Mouse (Mus musculus): Measurements from ENCODE around the gene Smad5. TPM values are rescaled to one million over a fixed set of nuclear protein-coding genes. Genes with fewer than 3 reads are reported as not detected.

The Smad5 gene
- polyA plus RNA-seq, 1 experiment from 2014 or later = 30.4 TPM

DNA sequence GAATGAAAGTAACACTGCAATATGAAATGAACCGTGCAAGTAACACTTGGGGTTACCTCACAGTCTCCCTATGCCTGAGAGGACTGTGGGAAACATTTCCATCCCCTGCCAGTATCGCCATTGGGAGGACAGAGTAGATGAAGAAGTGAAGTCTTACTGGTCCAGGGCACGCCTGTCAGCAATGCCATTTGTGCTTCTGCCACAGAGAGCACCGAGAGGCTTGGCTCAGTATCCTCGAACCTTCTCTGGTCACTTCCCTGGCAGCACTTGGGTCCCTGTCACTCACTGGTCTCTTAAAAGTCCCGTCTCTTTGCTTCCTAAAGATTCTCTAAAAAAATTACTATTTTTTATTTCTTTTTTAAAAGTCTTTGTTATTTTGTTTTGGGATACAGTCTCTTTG is 37.7 kb downstream of the Smad5 start:
- no peak for ATAC-seq (ENCODE audit: insufficient number of reproducible peaks, low FRiP score, low TSS enrichment, low read depth)
- Histone ChIP-seq H3K9me3 (no peaks in the 10 kb centered on the region), H3K4me3 (no peak overlapping the region), H3K27me3 (no peaks in the 10 kb centered on the region), H3K27ac (no peak overlapping the region), H3K36me3 (peaks cover 38% of the 10 kb centered on the region), H3K4me2 (no peak overlapping the region), H3K9ac (no peak overlapping the region), H3K4me1 (no peaks in the 10 kb centered on the region)
- 86% methylated on average over 6 of the region's 6 CpGs for WGBS

DNA sequence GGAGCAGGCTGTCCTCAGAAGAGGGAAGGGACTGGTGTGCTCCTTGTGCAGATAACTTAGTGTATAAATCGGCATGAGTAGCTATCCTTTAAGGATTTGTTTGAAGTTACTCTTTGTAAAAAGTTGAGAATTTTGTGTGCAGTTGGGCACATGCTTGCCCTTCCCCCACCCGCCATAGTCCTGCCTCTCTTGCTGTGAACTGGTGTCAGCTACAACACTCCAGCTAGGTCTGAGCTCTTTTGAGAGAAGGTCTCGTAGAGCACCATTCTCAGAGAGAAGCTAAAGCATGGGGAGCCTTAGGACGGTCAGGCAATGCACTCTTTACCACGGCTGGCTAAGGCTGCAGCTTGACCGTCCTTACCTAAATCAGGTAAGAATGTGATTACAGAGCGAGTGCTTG is 38.9 kb downstream of the Smad5 start:
- Histone ChIP-seq H3K4me1 (no peaks in the 10 kb centered on the region), H3K4me2 (no peak overlapping the region), H3K9me3 (no peaks in the 10 kb centered on the region), H3K9ac (no peak overlapping the region), H3K36me3 (peaks cover 28% of the 10 kb centered on the region), H3K27ac (no peak overlapping the region), H3K27me3 (no peaks in the 10 kb centered on the region), H3K4me3 (no peak overlapping the region)
- ATAC-seq (ENCODE audit: insufficient number of reproducible peaks, low FRiP score, low TSS enrichment, low read depth) = no peak
- 91% methylated on average over 7 of the region's 7 CpGs for WGBS

DNA sequence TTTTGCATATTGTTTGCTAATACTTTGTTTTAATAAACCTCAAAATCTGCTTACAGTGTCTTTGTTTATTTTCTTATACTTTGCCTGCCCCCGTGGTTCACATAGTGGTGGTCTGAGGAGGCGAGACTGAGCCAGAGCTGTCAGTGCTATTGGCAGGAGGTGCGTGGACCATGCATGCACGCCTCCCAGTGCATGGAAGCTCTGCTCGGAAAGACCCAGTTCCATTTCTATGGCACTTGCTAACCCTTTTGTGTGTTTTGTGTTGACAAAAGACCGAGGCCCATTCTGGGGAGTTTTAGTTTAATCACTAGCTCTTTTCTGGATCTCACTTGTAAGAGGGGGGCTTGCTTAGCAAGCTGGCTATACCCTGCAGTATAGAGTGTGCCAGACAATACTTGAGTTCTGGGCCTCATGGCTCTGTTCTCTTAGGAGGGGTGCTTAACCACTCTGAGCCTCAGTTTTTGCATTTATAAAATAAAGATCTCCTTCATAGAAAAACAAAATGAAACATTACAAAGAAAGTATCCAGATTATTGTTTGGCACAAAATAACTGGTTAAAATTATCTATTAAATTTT is 39.6 kb downstream of the Smad5 start:
- 90% methylated on average over 6 of the region's 6 CpGs for WGBS
- no peaks in the 10 kb centered on the region for H3K27me3 ChIP-seq
- peaks cover 26% of the 10 kb centered on the region for H3K36me3 ChIP-seq
- H3K4me1 ChIP-seq = no peaks in the 10 kb centered on the region
- H3K9ac ChIP-seq = no peak overlapping the region
- no peak overlapping the region for H3K4me3 ChIP-seq
- H3K4me2 ChIP-seq = no peak overlapping the region
- ATAC-seq (ENCODE audit: insufficient number of reproducible peaks, low FRiP score, low TSS enrichment, low read depth) = no peak
- no peak overlapping the region for H3K27ac ChIP-seq
- H3K9me3 ChIP-seq = no peaks in the 10 kb centered on the region

DNA sequence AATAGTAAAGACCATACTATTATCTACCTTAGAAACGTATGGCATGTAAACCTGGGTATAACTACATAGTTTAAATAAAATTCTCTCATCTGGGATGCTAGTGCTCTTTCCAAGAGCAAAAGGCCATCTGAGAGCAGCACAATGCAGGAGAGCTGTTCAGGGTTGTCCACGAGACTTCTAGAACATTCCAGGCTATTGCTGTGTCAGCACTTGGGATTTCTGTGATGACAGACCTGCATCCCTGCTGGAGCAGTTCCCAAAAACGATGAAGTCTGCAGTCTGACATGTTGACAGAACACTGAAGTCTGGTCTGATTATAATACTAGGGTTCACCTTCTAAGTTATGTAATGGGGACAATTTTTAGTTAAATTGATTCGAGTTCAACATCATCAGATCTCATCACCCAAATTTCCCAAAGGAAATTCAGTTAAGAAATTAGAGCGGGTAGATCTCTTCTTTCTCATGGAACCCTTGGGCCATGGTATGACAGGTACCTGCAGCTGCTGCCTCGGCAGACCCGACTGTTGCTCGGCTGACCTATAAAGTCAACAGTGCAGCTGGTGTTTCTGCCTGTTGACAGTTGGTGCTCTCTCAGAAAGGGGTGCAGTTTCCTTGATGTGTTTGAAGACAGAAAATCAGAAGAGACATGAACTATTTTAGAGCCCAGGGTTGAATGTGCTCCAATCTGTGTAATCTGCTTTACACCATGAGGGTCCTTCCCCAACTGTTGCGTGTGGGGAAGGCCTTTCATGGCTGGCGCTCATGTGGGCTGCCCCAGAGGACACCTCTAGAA is 44.1 kb downstream of the Smad5 start:
- no peak for ATAC-seq (ENCODE audit: insufficient number of reproducible peaks, low FRiP score, low TSS enrichment, low read depth)
- H3K4me3 ChIP-seq = no peak overlapping the region
- H3K4me1 ChIP-seq = peaks cover 1% of the 10 kb centered on the region; the same call in 1 of the 2 replicates
- H3K27me3 ChIP-seq = peaks cover 11% of the 10 kb centered on the region
- no peak overlapping the region for H3K4me2 ChIP-seq
- H3K9me3 ChIP-seq = no peaks in the 10 kb centered on the region
- H3K36me3 ChIP-seq = no peaks in the 10 kb centered on the region
- 65% methylated on average over 10 of the region's 10 CpGs for WGBS
- peak overlapping the region; percentile 1; the same call in 1 of the 2 replicates for H3K27ac ChIP-seq
- H3K9ac ChIP-seq = no peak overlapping the region

DNA sequence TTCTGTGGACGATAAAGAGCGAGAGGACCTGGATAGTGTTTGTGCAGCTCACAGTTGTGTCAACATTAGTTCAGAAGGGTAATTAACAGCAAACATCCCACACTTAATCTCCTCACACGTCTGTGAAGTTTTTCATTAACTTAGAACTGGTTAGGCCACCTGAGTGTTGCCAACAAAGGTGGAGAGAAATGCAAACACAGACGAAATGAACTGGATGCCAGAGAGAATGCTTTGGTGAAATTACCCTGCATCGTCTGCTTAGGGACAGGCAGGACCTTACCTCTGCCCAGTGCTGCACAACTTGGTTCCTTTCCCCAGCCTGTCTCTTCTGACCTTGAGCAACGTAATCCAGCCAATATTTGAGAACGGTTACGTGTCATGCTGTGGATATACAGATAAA is 44.7 kb downstream of the Smad5 start:
- no peak overlapping the region for H3K4me3 ChIP-seq
- H3K4me1 ChIP-seq = peaks cover 8% of the 10 kb centered on the region
- H3K9me3 ChIP-seq = no peaks in the 10 kb centered on the region
- WGBS = 58% methylated on average over 8 of the region's 8 CpGs
- no peak overlapping the region for H3K4me2 ChIP-seq
- no peak overlapping the region for H3K9ac ChIP-seq
- H3K36me3 ChIP-seq = no peaks in the 10 kb centered on the region
- peaks cover 17% of the 10 kb centered on the region for H3K27me3 ChIP-seq
- no peak for ATAC-seq (ENCODE audit: insufficient number of reproducible peaks, low FRiP score, low TSS enrichment, low read depth)
- H3K27ac ChIP-seq = peak overlapping the region; percentile 1; the same call in 1 of the 2 replicates

DNA sequence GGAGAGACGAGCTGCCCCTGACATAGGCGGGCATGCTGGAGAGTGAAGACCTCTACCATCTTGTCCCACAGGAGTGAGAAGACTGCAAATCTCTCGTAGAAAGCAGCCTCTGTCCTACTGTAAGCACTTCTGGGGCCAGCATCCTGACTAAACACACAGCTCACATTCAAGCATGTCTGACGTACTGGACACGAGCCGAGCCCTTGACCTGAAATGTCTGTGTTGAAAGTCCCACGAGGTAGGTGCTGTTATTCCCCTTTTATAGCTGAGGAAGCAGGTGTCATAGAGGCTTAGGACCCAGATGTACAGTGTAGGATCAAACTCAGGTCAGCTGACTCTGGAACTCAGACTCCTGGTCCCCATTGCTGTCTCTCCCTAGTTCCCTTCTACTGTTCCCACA is 46.6 kb downstream of the Smad5 start:
- H3K36me3 ChIP-seq = no peaks in the 10 kb centered on the region
- H3K9ac ChIP-seq = no peak overlapping the region
- no peak overlapping the region for H3K27ac ChIP-seq
- peaks cover 21% of the 10 kb centered on the region for H3K4me1 ChIP-seq
- ATAC-seq (ENCODE audit: insufficient number of reproducible peaks, low FRiP score, low TSS enrichment, low read depth) = no peak
- H3K27me3 ChIP-seq = peaks cover 35% of the 10 kb centered on the region
- WGBS = 82% methylated on average over 7 of the region's 7 CpGs
- H3K4me2 ChIP-seq = no peak overlapping the region
- no peaks in the 10 kb centered on the region for H3K9me3 ChIP-seq
- H3K4me3 ChIP-seq = no peak overlapping the region

DNA sequence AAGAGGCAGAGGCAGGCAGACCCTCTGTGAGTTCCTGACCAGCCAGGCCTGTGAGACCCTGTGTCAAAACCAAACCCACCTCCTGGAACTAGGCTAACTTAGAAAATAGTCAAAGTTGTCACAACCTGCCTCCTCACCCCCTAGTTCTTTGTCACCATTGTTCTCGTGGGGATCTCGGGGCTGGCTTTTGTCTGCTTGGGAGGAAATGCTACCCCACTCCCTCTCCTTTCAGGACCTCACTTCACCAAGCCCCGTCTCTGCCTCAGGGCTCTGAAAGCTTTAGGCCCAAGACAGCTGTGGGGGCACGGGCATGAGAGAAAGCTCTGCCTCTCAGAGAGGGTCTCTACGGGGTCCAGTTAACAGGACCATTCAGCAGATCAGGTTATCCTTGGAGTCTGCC is 49.0 kb downstream of the Smad5 start:
- H3K27me3 ChIP-seq = peaks cover 56% of the 10 kb centered on the region
- ATAC-seq (ENCODE audit: insufficient number of reproducible peaks, low FRiP score, low TSS enrichment, low read depth) = no peak

DNA sequence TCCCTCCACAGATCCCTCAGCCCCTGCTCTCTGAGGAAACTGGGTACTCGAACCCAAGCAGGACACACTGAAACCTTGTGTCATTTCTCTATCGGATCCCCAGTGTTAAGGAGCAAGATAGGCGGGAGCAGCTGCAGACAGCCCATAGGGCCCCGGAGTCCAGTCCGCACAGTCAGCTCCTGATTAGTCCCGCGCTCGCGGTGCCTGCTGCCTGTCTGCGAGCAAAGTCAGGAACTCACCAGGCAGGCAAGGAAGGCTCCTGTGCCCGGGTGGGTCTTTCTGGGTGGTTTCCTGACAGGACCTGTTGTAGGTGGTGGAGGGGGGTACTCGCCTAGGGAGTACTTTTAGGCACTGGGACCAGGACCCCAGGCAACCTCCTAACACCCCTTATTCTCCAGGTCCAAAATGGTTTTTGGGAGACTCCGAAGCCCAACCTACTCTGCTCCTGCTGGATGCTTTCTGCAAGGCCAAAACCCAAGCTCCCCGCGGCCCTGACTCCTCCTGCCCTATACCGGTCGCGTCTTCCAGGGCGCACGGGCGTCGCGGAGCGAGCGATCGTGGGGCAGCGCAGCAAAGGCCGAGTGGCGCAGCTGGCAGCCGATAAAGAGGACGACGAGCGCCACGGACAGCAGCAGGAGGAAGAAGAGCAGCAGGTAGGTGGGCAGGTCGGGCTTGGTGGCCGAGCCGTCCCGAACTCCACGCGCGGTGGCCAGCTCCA is 49.8 kb downstream of the Smad5 start:
- H3K27ac ChIP-seq = no peak overlapping the region

More for the DNA sequence above, 49.0 kb downstream of the Smad5 start:
- Histone ChIP-seq H3K4me2 (no peak overlapping the region), H3K9me3 (no peaks in the 10 kb centered on the region), H3K9ac (no peak overlapping the region), H3K4me1 (peaks cover 21% of the 10 kb centered on the region), H3K36me3 (no peaks in the 10 kb centered on the region), H3K4me3 (no peak overlapping the region), H3K27ac (no peak overlapping the region)
- WGBS = 40% methylated on average over 5 of the region's 5 CpGs

DNA sequence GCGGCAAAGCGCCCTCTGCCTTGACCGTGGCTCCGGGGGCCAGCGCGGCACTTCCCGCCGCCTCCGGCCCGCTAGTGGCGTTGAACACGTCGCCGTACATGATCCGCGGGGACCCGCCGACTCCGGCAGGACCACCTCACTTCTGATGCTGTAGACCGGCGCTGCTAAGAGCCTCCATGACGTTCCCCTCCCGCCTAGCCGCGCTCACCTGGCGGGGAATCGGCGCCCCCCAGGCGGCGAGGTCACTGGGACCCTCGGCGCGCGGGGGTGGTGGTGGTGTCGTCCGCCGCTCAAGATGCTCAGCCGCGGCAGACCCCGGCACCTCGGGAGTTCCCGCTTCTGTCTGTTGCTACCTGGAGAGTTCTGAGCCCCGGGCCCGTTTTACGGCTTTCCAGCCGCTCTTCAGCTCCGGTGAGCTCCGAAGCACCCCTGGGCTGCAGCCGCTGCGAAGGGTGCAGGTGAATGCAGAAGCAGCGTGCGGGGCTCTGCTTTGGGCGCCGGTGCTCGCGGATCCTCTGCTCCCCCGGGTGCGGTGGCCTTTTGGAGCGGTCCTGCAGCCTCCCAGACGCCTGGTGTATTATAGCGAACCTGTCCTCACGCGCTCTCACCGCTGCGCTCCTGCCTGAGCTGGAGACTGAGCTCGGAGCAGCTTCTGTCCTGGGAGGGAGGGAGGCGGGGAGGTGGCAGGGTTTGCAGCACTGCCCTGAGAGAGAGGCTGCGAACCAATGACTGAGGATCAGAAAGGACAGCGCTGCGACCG is 50.6 kb downstream of the Smad5 start, which contains the start of gene Gm45623:
Gene Gm45623 (minus strand): TSS at position 636 of the 760 bp plus-strand sequence.
- Histone ChIP-seq H3K27ac (no peak within 1 kb of the TSS), H3K4me3 (peak within 1 kb of the TSS; percentile 47), H3K9ac (peak within 1 kb of the TSS; percentile 40; the same call in 1 of the 2 replicates), H3K27me3 (peaks cover 56% of the 10 kb centered on the region), H3K9me3 (no peaks in the 10 kb centered on the region), H3K36me3 (no peaks in the 10 kb centered on the region), H3K4me1 (peaks cover 21% of the 10 kb centered on the region), H3K4me2 (peak within 1 kb of the TSS; percentile 94)
- WGBS = under 1% methylated on average over 70 of the region's 71 CpGs
- ATAC-seq (ENCODE audit: insufficient number of reproducible peaks, low FRiP score, low TSS enrichment, low read depth) = no peak

More for the DNA sequence above, 49.8 kb downstream of the Smad5 start:
- peaks cover 21% of the 10 kb centered on the region for H3K4me1 ChIP-seq
- H3K27me3 ChIP-seq = peaks cover 56% of the 10 kb centered on the region
- H3K4me2 ChIP-seq = peak overlapping the region; percentile 94
- no peaks in the 10 kb centered on the region for H3K9me3 ChIP-seq
- WGBS = 2% methylated on average over 41 of the region's 41 CpGs
- H3K9ac ChIP-seq = peak overlapping the region; percentile 40; the same call in 1 of the 2 replicates
- no peaks in the 10 kb centered on the region for H3K36me3 ChIP-seq
- peak overlapping the region; percentile 47 for H3K4me3 ChIP-seq
- ATAC-seq (ENCODE audit: insufficient number of reproducible peaks, low FRiP score, low TSS enrichment, low read depth) = no peak

DNA sequence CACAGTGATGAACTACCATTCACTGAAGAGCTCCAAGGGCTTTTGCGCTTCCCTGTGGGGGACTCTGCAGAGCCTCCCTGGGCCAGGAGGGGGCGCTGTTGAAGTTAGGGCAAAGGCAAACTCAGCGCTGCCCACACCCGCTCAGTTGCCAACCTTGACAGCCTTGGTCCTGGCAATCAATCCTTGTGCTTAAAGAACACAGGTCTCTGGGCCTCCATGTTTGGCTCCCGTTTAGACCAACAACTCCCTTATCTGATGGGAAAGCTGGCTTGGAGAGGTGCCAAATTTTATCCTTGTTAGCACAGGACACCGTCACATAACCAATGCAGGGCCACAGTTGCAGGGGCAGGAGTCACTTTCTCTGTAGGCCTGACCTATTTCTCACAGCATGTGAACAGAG is 53.1 kb downstream of the Smad5 start:
- 64% methylated on average over 6 of the region's 6 CpGs for WGBS
- H3K36me3 ChIP-seq = no peaks in the 10 kb centered on the region
- 0 out of 2 replicates have a peak, but pooled peaks have one; percentile 37 for ATAC-seq (ENCODE audit: insufficient number of reproducible peaks, low FRiP score, low TSS enrichment, low read depth)
- peaks cover 21% of the 10 kb centered on the region for H3K4me1 ChIP-seq
- peaks cover 56% of the 10 kb centered on the region for H3K27me3 ChIP-seq
- H3K4me3 ChIP-seq = no peak overlapping the region
- no peak overlapping the region for H3K27ac ChIP-seq
- H3K4me2 ChIP-seq = no peak overlapping the region
- no peak overlapping the region for H3K9ac ChIP-seq
- no peaks in the 10 kb centered on the region for H3K9me3 ChIP-seq

DNA sequence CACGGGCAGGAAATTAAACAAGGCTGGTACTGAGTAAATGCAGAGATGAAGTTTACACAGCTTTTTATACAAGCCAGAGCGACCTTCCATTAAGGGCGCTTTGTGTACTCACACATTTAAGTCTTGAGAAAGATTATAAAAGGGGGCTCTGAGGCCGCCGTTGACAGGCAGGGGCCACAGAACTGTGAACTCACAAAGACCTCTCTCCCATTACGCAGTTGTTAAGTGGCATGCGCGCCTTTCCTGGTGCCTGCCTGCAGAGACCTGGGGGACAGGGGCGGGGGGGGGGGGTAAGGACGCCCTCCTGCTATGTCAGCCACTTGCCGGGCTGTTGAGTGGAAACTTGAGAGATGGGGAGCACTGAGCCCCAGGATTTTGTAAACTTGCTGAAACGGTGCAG is 54.4 kb downstream of the Smad5 start:
- 36% methylated on average over 12 of the region's 12 CpGs for WGBS
- peaks cover 16% of the 10 kb centered on the region for H3K4me1 ChIP-seq
- H3K36me3 ChIP-seq = no peaks in the 10 kb centered on the region
- H3K9ac ChIP-seq = no peak overlapping the region
- no peak overlapping the region for H3K4me2 ChIP-seq
- peaks cover 43% of the 10 kb centered on the region for H3K27me3 ChIP-seq
- H3K9me3 ChIP-seq = no peaks in the 10 kb centered on the region
- H3K4me3 ChIP-seq = no peak overlapping the region
- no peak for ATAC-seq (ENCODE audit: insufficient number of reproducible peaks, low FRiP score, low TSS enrichment, low read depth)
- H3K27ac ChIP-seq = no peak overlapping the region
